Mouse (Mus musculus): ENCODE data around the gene Llgl1.
A peak's percentile ranks its signal among the peaks of the same experiment; 100 is the strongest.

Gene Llgl1

DNA sequence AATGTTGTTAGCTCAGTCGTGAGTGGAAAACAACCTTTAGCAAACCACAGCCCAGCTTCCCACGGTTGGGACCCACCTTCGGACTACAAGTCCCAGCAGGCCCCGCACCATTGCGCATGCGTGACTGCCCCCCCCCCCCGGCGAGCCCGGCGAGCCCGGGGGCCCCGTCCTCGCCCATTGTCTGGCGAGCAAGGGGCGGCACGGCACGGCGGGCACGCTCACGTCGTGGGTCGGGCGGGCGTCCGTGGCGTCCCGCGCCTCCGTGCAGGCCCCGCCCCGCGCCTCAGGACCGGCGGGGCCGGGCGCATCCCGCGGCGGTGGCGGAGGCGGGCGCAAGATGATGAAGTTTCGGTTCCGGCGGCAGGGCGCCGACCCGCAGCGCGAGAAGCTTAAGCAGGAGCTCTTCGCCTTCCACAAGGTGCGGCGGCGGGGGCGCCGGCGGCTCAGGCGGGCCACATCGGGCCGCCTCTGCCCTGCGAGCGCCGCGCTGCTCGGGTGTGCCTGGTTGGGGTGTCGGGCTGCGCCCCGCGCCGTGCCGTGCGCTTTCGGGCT lies at the start of gene Llgl1:
Gene Llgl1 (plus strand): TSS at position 200 of the 552 bp plus-strand sequence.
- peak; percentile 95 for DNase-seq (ENCODE audit: low spot score)

- DNase-seq (ENCODE audit: low spot score): peak; percentile 0
Measured at GRCm38 (mm10) chr11:60696165-60696564, 3.4 kb upstream of the Llgl1 start.

DNA sequence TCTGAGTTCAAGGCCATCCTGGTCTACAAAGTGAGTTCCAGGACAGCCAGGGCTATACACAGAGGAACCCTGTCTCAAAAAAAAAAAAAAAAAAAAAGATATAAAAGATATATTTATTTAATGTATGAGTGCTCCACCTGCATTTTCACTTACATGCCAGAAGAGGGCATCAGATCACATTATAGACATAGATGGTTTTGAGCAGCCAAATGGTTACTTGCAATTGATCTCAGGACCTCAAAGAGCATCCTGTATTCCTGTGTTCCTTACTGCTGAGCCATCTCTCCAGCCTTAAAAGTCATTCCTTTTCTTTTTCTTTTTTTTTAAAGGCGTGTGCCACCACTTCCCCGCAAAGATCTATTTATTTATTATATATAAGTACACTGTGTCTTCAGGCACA lies 2.0 kb upstream of the Llgl1 start:
- DNase-seq (ENCODE audit: low spot score): peak; percentile 3

- DNase-seq (ENCODE audit: low spot score): peak; percentile 75
Measured at GRCm38 (mm10) chr11:60698806-60699523, 558 bp upstream of the Llgl1 start.

GRCm38 (mm10) chr11:60700320-60701185 lies 1.0 kb downstream of the Llgl1 start:
- DNase-seq (ENCODE audit: low spot score): no peak

GRCm38 (mm10) chr11:60701611-60702010 lies 2.1 kb downstream of the Llgl1 start:
- DNase-seq (ENCODE audit: low spot score): no peak

DNA sequence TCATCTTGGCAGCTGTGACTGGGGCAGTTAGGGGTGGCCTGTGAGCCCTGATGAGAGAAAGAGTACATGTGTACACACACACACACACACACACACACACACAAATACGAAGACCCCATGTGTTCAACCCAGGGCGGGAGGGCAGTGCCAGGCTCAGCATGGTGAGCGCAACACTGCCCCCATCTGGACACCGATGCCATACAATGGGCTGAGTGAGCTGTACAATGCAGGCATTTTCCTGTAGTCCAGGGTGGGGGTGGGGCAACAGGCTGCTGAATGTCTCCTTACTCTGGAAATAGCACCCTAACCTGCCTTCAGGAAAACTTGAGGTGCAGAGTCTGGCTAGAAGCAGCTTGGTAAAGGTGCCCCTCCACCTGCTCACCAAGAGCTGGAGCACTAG lies 3.6 kb downstream of the Llgl1 start:
- no peak for DNase-seq (ENCODE audit: low spot score)

- DNase-seq (ENCODE audit: low spot score): no peak
Measured at GRCm38 (mm10) chr11:60704023-60704880, 4.7 kb downstream of the Llgl1 start.

- DNase-seq (ENCODE audit: low spot score): no peak
Measured at GRCm38 (mm10) chr11:60705255-60705654, 5.7 kb downstream of the Llgl1 start.

DNA sequence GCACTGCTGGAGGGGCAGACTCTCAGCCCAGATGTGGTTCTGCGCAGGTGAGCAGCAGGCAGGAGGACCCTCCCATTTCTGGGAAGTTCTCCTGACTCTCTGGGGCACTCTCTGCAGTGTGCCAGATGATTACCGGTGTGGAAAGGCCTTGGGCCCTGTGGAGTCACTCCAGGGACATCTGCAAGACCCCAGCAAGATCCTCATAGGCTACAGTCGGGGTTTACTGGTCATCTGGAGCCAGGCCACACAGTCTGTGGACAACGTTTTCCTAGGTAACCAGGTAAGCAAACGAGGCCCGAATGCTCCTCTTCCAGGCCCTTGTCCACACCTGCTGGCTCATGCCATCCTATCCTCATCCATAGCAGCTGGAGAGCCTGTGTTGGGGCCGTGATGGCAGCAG lies 6.6 kb downstream of the Llgl1 start:
- DNase-seq (ENCODE audit: low spot score): no peak

DNA sequence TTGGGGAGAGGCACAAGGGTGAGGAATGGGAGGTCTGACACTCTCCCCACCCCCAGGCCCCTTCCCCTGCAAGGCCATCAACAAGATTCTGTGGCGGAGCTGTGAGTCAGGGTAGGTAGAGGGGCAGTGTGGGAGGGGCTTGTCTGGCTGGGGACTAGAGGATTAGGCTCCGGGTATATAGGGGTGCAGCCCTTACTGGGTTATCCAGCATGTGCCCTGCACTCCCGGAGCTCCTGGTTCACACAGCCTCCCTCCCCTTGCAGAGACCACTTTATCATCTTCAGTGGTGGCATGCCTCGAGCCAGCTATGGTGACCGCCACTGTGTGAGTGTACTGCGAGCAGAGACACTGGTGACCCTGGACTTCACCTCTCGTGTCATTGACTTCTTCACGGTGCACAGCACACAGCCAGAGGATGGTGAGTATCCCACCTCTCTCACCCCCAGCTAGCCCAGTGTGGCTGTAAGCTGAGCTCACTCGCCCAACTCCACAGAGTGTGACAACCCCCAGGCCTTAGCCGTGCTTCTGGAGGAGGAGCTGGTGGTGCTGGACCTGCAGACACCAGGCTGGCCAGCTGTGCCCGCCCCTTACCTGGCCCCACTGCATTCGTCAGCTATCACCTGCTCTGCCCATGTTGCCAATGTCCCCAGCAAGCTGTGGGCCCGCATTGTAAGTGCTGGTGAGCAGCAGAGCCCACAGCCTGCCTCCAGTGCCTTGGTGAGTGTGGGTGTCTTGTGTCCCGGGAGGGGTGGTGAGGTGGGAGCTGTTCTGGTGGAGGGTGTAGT lies 7.4 kb downstream of the Llgl1 start:
- DNase-seq (ENCODE audit: low spot score): no peak

GRCm38 (mm10) chr11:60707672-60708071 lies 8.1 kb downstream of the Llgl1 start:
- no peak for DNase-seq (ENCODE audit: low spot score)

- DNase-seq (ENCODE audit: low spot score): no peak
Measured at GRCm38 (mm10) chr11:60708631-60709030, 9.1 kb downstream of the Llgl1 start.

DNA sequence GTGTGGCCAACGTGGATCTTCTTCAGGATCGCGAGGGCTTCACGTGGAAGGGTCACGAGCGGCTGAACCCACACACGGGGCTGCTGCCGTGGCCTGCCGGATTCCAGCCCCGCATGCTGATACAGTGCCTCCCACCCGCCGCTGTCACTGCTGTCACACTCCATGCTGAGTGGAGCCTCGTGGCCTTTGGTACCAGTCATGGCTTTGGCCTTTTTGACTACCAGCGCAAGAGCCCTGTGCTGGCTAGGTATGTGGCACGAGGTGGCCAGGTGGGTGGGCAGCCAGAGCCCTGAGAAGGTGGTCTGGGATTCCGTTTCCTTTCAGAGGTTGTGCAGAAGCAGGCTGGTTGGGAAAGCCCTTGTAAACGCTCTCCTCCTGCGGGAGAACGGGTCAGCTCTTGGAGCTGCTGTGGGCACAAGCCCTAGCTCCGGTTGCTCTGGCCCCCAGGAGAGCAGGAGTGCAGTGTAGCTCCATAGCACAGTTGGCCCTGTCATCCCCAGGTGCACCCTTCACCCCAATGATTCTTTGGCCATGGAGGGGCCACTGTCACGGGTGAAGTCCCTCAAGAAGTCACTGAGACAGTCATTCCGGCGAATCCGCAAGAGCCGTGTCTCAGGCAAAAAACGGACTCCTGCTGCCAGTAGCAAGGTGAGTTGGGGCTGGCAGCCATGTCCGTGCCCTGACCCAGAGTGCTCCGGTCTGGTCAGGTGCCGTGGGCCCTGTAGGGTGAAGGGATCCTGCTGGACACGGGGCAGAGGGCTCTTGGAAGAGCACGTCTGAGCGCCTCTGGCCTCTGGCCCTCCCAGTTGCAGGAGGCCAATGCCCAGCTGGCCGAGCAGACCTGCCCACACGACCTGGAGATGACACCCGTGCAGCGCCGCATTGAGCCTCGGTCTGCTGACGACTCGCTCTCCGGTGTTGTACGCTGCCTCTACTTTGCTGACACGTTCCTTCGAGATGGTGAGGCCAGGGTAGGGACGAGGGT lies 10.2 kb downstream of the Llgl1 start:
- DNase-seq (ENCODE audit: low spot score): no peak

- no peak for DNase-seq (ENCODE audit: low spot score)
Measured at GRCm38 (mm10) chr11:60711218-60711617, 11.7 kb downstream of the Llgl1 start.

GRCm38 (mm10) chr11:60712040-60712439 lies 12.5 kb downstream of the Llgl1 start:
- DNase-seq (ENCODE audit: low spot score): no peak

DNA sequence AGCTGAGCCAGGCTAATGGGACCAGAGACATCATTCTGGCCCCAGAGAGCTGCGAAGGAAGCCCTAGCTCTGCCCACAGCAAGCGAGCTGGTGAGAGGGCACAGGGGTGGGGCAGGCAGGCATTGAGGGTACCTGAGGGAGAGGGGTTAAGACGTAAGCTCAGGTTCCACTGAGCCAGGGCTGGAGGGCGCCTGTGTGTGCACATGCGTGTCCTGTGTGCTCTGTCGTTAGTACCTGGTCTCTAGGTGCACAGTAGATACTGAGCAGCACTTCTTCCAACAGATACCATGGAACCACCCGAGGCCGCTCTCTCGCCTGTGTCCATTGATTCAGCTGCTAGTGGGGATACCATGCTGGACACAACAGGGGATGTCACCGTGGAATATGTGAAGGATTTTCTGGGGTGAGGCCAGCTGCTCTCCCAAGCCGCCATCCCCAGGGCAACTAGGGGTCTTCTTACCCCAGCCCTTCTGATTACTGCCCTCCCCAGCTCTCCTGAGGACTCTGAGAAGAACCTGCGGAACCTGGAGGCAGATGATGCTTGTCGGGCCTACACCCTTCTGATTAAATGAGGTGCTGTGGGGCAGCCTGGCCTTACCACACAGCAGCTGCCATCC lies 13.2 kb downstream of the Llgl1 start:
- no peak for DNase-seq (ENCODE audit: low spot score)

- no peak for DNase-seq (ENCODE audit: low spot score)
Measured at GRCm38 (mm10) chr11:60715833-60716232, 16.3 kb downstream of the Llgl1 start.

- no peak for DNase-seq (ENCODE audit: low spot score)
Measured at GRCm38 (mm10) chr11:60719263-60719662, 19.7 kb downstream of the Llgl1 start.
